Mouse (Mus musculus) fibroblast of lung, adult 2 months (primary cell): ENCODE results near the gene Vps11.
A peak's percentile ranks its signal among the peaks of the same experiment; 100 is the strongest.
"Not testable (repeated sequence)": the region's sequence is repeated elsewhere in the genome, so short reads cannot be mapped to it uniquely, and the experiment has no call there.

Experiments
- DNase-seq: peaks from one replicate; pipeline ENCODE4 v3.0.0-alpha.2; 2011; ENCODE audit warnings: low read depth

Vps11 gene

GRCm38 (mm10) chr9:44314910-44315309 is 46.6 kb downstream of the Vps11 start:
- no peak for DNase-seq

DNA sequence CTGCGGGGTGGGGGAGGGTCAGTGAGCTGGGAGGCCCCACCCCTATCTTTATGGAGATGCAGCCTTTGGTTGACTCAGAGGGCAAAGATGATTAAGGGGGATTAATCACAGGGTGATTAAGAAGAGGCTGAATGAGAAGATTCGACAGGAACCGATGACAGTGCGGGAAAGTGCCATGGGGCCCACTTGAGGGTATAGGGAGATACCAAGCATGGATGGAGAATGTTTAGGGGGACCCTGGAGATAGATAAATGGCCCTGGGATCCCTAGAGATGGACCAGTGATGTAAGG is 47.3 kb downstream of the Vps11 start:
- no peak for DNase-seq

DNA sequence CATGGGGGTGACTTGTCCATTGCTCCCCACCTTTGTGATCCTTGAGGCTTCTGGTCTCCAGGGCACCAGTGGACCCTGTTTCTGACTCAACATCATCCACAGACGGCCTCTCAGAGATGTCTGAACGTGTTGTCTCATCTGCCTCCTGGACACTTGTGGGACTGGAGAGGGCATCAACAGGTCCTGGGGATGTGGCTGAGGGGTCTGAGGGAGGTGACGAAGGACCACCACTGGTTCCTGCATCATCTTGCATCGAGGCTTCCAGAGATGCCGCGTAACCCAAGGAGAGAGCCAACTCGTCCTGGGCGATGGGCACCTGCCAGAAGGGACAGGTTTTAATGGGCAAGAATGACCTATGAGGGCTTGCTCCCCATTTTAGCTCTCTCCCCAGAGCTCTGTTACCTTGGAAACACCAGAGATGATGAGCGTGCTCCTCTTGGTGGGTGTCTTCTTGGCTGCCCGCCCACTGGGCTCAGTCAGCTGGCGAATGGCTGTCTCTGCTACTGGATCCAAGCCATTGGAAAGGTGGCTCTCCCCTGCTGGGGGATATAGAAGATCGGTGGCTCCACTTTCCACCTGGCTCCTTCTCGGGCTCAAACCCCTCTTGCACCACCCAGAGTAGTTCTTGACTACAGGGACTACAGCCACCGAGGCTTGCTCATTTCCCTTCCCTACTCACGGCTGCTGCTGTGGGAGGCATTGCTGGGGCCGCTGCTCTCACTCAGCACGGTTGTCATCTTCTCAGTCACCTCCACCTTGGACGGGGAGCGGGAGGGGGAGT is 47.8 kb downstream of the Vps11 start:
- no peak for DNase-seq

DNA sequence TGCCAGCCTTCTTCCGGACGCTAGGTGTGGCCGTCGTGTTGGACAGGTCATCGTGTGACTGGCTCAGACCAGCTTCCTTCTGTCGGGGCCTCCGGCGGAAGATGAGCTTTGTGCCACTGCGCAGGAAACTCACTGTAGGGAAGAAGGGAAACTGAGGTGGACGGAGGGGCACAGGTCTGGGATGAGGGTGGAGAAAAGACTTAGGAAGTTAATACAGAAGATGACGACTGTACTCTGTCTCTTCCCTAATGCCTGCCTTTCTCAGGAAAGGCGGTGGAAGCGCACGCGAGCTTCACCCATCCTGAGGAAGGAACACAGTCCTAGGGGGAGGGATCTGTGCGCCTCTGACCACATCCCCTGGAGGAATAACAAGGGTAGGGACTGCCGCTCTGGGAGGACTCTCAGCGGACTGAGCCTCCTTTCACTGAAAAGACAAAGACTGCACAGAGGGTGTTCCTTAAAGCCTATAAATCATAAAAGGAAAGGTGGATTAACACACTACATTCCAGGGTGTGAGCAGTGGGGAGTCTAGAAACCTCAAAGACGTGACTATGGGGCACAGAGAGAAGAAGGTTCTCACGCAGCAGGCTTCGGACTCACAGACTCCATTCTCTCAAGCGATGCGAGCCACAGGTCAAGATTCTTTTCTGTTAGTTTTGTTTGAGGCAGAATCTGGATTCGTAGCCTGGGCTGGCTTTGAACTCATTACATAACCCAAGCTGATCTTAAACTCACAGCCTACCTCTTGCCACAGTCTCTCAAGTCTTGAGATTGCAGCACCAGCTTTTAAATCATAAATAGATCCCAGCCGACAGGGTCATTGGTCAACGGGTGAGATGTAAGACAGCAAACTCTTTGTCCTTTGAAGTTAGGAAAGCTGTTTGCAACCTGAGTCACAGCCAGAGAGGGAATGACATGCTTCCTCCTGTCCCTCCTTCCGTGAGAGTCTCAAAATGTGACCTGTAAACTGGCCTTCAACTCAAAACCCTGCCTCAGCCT is 50.0 kb downstream of the Vps11 start:
- DNase-seq = no peak

- DNase-seq = no peak
Observed at GRCm38 (mm10) chr9:44310750-44311135, 50.7 kb downstream of the Vps11 start.

DNA sequence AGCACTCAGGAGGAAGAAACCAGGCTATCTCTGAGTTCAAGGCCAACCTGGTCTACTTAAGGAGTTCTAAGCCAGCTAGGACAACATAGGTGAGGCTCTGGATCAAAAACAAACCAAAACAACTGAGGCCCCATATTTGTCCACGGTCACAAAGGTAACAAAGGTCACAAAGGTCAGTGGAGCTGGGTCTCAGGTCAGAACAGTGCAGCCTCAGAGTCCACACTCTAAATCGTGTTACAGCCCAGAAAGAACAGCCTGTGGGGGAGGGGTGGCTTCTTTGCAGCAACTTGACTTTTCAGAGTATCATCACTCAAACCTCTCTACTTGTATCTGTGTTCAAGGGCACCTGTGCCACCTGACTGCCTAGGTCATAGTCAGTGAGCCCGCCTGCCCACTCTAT is 51.7 kb downstream of the Vps11 start:
- no peak for DNase-seq

GRCm38 (mm10) chr9:44307248-44307647 is 54.2 kb downstream of the Vps11 start:
- no peak for DNase-seq

DNA sequence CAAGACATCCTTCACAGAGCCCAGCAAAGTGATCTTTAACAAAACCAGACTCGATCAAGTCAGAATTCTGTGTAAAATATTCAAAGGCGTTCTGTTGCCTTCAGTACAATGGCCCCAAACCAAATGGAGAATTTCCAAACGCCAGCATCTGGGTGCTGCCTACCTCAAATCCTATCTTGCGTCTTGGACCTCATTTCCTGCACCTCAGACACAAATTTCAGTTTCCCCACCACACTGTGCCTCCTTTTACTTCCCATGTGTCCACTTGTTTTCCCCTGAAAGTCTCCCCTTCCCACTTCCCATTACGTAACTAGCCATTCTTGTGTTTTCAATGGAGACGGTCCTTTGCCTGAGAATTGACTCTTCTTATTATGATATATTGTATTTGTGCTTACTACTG is 54.9 kb downstream of the Vps11 start:
- no peak for DNase-seq

DNA sequence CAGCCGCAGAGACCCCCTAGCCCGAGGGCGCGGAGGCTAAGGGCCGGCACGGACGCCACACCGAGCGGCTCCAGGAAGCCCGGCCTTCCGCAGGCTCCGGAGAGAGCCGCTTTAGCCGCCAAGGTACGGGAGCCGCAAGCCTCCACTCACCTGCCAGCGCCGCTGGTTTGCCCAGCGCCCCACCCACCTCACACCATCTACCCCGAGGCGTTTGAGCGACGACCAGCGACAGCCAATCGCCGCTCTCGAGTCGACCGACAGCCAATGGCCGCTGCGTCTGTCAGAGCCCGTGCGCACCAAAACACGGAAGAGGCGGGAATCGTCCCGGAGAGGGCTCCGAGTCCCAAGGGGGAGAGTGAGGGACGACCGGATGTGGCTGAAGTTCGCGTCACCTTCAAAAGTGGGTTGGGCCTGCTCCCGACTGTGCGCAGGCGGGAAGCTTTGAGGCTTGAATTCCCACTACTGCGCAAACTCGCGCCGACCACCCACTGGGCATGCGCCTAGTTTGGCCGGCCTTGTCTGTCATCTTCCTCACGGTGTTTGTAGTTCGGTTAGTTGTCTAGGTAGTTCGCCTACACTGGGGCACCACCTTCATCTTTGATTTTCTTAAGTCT is 55.9 kb downstream of the Vps11 start, which contains the start of gene Hinfp:
TSS of gene Hinfp (minus strand) at position 206 of the 614 bp plus-strand sequence.
- DNase-seq = peak; percentile 99

GRCm38 (mm10) chr9:44300001-44300400 is 61.5 kb downstream of the Vps11 start:
- DNase-seq = not testable (repeated sequence)
